Mouse (Mus musculus) leukemia stem cell, adult 10-12 weeks (primary cell): ENCODE results near the gene Nkapl. TPM values are rescaled to one million over a fixed set of nuclear protein-coding genes. Genes with fewer than 3 reads are reported as not detected.

Experiments
- polyA plus RNA-seq: library from polyadenylated mRNA; stranded (reverse); fragments of >175 nt; gene quantifications from 2 replicates; pipeline ENCODE4 v1.2.3, GENCODE M21; 2012; ENCODE audit warnings: low replicate concordance

Nkapl gene
- 4.1 and 6.4 TPM in 2 replicates for polyA plus RNA-seq

GRCm38 (mm10) chr13:21468061-21469019 is at the start of gene Nkapl:
Gene Nkapl (minus strand): TSS chr13:21468509.

GRCm38 (mm10) chr13:21501182-21501581 is 32.9 kb upstream of the Nkapl start, which contains the start of gene Gm11273:
Gene Gm11273 (minus strand): TSS chr13:21501418.

GRCm38 (mm10) chr13:21495080-21495479 is 26.8 kb upstream of the Nkapl start, which contains the start of gene AK157302:
Gene AK157302 (plus strand): TSS chr13:21495223.

GRCm38 (mm10) chr13:21478759-21479670 is 10.7 kb upstream of the Nkapl start, which contains the start of the genes Zkscan4 and Gm10065:
Gene Zkscan4 (plus strand): TSS chr13:21478907.
Gene Gm10065 (minus strand): TSS chr13:21479441.

GRCm38 (mm10) chr13:21453449-21453848 is 14.9 kb downstream of the Nkapl start, which contains the start of gene Zscan26:
Gene Zscan26 (minus strand): TSS chr13:21453730.

GRCm38 (mm10) chr13:21440503-21441206 is 27.7 kb downstream of the Nkapl start, which contains the start of gene Pgbd1:
Gene Pgbd1 (minus strand): TSS chr13:21441058.

Other genes starting within 250 kb of the Nkapl start
- gene Gpx5, start 175.8 kb downstream of the Nkapl start, polyA plus RNA-seq: not detected in 2 replicates
- not detected in 2 replicates for gene Gpx6, start 156.4 kb downstream of the Nkapl start, polyA plus RNA-seq
- not detected in 2 replicates for gene Olfr1367, start 121.6 kb downstream of the Nkapl start, polyA plus RNA-seq
- 1.4 and 1.5 TPM in 2 replicates for gene Zscan12, start 105.7 kb downstream of the Nkapl start, polyA plus RNA-seq
- gene Zkscan3, start 65.8 kb downstream of the Nkapl start, polyA plus RNA-seq: 4.3 and 6.0 TPM in 2 replicates
- gene Pgbd1, start 27.5 kb downstream of the Nkapl start, polyA plus RNA-seq: 0.08 and 0.80 TPM in 2 replicates
- gene Zscan26, start 14.8 kb downstream of the Nkapl start, polyA plus RNA-seq: 2.7 and 3.7 TPM in 2 replicates
- gene Zkscan4, start 10.4 kb upstream of the Nkapl start, polyA plus RNA-seq: not detected in 2 replicates
- not detected in 2 replicates for gene Gm10065, start 10.9 kb upstream of the Nkapl start, polyA plus RNA-seq
- not detected in 2 replicates for gene AK157302, start 26.7 kb upstream of the Nkapl start, polyA plus RNA-seq
- 8.3 and 12.1 TPM in 2 replicates for gene Gm11273, start 32.9 kb upstream of the Nkapl start, polyA plus RNA-seq
- gene Zkscan8, start 62.6 kb upstream of the Nkapl start, polyA plus RNA-seq: 0.74 and 1.9 TPM in 2 replicates
- not detected in 2 replicates for gene Olfr1366, start 74.3 kb upstream of the Nkapl start, polyA plus RNA-seq
- not detected in 2 replicates for gene Olfr1535, start 91.4 kb upstream of the Nkapl start, polyA plus RNA-seq
- gene Olfr1364, start 113.2 kb upstream of the Nkapl start, polyA plus RNA-seq: not detected in 2 replicates
- gene Olfr1362, start 145.5 kb upstream of the Nkapl start, polyA plus RNA-seq: not detected in 2 replicates
- gene Olfr11, start 174.0 kb upstream of the Nkapl start, polyA plus RNA-seq: not detected in 2 replicates
- gene Olfr1361, start 194.9 kb upstream of the Nkapl start, polyA plus RNA-seq: not detected in 2 replicates
- not detected in 2 replicates for gene Olfr1360, start 208.9 kb upstream of the Nkapl start, polyA plus RNA-seq
- gene Olfr1359, start 229.6 kb upstream of the Nkapl start, polyA plus RNA-seq: not detected in 2 replicates
- 5.9 and 13.2 TPM in 2 replicates for gene Hist1h2bl, start 247.6 kb upstream of the Nkapl start, polyA plus RNA-seq
- 24.1 and 37.8 TPM in 2 replicates for gene Hist1h2ai, start 247.9 kb upstream of the Nkapl start, polyA plus RNA-seq
- gene Hist1h3h, start 249.2 kb upstream of the Nkapl start, polyA plus RNA-seq: 93.1 and 144 TPM in 2 replicates